Mouse (Mus musculus): ENCODE measurements around the gene Acy3.

Acy3 gene

DNA sequence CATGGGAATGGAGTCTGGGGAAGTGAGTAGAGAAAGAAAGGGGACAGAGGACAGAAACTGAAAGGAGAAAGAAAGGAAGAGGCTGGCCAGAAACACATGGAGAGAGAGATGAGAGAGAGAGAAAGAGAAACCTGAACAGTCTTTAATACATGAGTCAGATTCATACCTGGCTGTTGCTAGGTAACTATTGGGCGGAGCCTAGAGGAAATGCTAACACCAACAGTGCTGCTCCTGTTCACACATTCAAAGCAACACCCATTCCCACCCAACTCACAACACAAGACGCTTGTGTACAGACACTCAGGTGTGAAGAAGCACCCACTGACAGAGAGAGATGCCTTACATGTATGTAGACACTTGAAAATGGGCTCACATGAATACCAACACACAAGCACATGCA lies 10.5 kb upstream of the Acy3 start:
- no peak for DNase-seq

DNA sequence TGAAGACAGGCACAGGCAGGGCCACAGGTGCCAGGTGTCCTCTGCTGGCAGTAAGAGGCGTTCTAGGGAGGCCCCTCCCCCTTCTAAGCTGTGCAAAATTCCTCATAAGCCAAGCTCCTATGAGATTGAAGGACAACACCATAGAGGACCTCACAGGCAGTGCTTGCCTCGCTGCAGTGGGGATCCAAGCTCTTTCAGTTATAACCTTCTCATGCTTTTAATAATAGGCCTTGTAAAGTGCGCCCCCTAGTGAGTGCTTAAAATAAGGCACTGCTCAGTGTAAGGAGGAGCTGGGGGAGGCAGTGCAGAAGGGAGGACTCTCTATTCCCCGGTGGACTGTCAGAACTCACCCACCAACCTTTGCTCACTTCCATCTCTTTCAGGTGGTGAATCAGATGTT lies 6.1 kb upstream of the Acy3 start:
- peak; percentile 97 for DNase-seq

DNA sequence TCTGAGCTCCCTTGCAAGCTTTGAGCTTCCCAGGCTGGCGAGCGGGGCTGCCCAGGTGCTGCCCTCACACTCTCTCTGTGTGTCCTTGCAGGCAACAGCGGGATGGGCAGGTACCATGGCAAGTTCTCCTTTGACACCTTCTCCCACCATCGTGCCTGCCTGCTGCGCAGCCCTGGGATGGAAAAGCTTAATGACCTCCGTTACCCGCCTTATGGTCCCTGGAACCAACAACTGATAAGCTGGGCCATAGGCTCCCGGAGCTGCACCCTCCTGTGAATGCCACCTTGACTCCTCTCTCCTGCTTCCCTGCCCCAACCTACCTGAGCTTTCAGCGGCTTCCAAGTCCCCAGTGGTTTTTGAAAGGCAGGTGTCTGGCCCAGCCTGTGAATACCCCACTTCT lies 5.5 kb upstream of the Acy3 start:
- DNase-seq = peak; percentile 90

DNA sequence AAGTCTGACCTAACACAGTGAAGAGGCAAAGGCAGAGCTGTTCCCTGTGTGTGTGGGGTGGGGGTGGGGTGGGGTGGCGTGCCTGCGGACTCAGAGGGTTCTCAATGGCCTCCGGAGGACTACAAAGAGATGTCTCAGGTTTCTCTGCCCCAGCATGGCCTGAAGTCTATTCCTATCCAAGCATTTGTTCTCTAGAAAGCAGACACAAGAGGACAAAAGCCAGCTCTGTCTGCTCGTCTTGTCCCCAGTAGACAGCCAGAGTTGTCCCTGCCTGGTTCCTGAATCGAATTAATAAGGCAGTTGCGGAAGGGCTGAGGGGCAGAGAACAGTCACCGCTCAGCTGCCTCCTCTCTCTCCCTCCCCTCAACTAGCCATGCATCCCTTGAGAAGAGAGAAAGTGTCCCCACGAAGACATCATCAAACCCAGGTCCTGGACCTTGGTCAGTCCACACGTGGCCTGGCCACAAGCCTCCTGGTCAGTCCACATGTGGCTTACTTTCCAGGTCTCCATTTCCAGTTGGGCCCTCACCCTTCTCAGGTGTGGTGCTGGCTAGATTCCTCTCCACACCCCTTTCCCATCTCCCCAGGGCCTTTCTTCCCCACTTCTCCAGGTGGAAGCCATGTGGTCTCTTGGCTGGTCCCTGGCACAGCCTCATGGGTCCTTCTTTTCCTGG lies 2.7 kb upstream of the Acy3 start:
- DNase-seq = no peak

DNA sequence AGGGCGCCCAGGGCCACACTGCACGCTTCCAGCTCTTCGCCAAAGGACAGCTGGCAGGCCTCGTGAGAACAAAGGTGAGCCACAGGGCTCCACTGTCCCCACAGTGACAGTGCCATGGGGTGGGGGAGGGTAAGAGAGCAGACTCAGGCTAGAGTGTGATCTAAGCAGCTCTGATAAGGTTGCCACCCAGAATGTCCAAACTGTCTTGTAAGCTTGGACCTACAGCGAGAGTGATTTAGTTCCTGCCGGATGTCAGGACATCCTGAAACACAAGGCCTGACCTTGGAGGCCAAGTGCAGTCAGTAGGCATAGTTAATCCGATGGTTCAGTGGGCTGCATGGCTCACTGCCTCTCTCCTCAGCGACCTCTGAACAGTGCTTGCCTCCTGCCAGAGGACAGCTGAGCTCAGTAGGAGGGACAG lies 1.1 kb upstream of the Acy3 start:
- DNase-seq = peak; percentile 98

DNA sequence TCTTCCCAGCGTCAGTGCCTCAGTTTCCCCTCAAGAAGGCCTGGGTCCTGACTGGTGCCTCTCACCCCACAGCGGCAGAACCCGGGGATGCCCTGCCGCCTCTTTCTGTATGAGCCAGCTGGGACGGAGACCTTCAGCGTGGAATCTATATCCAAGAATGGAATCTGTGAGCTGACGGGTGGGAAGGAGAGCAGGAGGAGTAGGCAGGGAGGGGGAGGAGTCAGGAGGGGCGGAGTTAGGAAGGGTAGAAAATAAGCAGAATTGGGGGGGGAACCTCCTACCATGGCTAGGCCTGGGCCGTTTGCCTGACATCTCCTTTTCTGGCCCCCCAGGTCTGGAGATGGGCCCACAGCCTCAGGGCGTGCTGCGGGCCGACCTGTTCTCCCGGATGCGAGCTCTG lies 1.7 kb downstream of the Acy3 start:
- DNase-seq = no peak

DNA sequence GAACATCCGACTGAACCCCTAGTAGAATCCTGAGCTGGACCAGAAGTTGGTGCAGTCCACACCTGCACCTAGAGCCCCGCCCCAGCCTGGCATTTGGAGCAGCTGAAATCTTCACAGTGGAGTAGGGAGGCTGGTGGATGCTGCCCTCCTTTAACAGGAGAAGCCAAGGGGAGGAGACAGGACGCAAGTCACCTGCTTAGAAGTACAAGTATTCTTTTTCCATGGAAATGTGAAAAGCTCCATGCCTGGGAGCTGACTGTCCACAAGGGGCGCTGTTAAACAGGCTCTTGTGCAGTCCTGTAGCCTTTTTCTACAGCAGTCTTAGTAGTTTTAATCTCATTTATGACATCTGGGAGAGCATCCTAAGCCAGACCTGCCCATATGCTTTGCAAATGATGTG lies 2.4 kb downstream of the Acy3 start:
- no peak for DNase-seq

DNA sequence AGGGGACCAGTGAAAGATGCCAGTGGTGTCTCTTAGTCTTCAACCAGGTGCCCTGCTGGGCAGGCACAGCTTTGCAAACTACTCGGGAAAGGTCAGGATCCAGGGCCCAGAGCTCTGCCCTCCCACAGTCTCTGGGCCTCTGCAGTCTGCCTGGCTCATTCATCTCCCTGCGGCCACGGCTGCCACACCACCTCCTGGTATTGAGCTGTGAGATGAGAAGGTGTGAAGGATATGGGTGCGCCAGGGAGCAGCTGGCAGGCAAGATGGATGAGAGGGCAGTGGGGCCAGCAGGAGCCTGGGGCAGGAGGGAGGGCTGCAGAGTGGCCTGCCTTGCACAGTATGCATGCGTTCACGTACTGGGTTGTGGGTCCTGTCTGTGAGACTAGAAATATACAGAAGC lies 4.4 kb downstream of the Acy3 start:
- DNase-seq = peak; percentile 90

DNA sequence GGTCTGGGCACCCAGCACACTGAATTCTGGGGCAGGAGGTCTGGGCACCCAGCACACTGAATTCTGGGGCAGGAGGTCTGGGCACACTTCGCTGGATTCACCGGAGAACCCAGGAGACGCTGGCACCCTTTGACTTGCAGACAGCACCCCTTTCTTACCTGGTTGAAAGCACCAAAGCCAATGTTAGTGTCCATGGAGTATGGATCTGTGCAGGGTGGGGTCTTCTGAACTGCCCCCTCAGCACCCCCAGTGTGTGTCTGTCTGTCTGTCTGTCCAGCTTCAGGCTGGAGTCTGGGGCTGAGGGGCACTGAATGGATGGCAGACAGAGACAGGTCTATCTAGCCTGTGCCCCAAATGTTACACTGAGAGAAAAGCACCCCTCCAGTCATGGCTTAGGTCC lies 5.2 kb downstream of the Acy3 start:
- DNase-seq = no peak

DNA sequence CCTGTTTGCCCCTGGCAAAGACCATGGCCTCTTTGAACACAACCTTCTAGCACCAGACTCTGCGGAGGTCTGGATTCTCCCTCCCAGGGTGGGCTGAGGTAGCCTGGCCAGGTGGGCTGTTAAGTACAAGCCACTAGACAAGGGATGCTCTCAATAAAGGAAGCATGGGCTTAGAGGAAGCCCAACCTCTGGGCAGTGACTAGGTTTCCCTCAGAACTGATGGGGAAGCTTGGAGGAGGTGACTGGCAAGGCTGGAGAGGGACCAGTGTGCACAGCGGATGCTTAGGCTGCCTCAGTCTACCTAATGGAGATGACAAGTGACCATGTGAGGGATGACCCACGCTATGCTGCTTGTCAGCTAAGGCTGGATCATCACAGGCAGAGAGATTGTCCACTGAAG lies 5.6 kb downstream of the Acy3 start:
- DNase-seq = no peak

DNA sequence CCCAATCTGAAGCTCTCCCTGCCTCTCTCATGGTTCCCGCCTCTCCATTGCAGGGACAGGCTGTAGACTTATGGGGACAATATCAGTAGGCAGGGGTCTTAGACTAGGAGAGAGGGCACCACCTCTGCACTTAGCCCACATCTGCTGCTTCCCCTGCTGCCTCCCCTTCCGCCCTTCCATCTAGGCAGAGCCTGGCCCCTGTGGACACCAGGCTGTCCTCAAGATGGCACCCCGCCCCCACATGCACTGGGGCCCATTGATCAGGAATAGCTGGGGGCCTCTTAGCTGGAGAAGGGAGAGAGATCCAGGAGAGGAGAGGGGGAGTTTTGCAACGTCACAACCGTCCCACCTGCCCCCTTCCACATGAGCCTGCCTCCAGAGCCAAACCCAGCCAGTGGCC lies 6.0 kb downstream of the Acy3 start, which contains the start of gene Tbx10:
Tbx10 (plus strand) TSS at position 337 of the 400 bp plus-strand sequence.
- DNase-seq = peak; percentile 82

DNA sequence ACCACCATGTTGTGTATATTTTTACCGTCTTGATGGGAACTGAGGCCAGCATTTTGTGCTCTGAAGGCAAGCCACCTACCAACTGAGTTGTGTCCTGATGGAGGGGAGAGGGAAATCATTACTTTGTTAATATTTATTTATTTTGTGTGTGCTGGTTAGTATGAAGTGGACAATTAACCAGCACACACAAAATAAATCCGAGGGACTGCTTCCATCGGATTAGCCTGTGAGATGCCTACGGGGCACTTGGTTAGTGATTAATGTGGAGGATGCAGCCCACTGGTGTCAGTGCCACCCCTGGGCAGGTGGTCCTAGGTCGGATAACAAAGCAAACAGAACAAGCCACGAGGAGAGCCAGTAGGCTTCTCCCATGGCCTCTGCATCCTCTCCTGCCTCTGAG lies 8.6 kb downstream of the Acy3 start:
- DNase-seq = no peak

DNA sequence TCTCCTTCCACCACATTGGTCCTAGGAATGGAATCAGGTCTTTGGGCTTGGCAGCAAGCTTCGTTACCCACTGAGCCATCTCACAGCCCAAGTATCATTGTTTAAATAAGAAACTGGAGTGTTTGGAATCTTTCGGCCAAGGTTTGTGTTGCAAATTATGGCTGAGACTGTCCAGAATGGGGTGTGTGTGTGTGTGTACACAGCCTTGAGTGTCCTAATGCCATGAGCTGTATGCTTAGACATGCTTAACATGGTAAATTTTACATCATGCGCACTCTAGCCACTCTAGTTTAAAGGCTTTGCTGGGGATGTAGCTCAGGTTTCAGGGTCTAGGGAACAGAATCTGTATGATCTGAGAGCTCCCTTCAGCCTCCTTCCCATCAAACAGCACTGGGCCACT lies 9.1 kb downstream of the Acy3 start:
- DNase-seq = no peak

DNA sequence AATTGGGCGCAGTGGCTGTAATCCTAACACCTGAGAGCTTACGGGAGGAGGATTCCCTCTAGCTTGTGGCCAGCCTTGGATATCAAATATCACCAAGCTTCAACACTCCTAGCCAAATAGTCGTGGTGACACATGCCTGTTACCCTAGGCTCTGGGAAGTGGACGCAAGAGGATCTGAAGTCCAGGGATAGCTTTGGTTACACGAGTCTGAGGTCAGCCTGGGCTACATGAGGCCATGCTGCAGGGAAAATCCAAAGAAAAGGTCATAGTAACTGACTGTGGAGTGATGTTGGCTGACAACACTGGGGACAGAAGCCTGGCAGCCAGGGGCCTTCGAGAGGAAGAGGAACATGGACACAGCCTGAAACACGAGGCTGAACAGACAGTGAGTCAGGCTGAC lies 9.7 kb downstream of the Acy3 start:
- peak; percentile 85 for DNase-seq

DNA sequence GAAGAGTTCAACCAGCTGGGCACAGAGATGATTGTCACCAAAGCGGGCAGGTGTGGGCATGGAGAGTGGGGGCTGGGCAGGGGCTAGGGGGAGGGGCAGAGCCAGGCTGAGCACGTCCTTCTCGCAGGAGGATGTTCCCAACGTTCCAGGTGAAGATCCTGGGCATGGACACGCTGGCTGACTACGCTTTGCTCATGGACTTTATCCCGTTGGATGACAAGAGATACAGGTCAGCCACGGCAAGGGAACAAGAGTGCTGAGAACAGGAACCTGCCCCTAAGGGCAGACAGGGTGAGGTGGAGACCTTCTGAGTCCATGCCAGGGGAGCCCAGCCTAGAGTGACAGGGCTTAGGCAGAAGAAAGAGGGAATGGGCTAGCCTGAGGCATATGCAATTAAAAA lies 10.4 kb downstream of the Acy3 start:
- DNase-seq = no peak

DNA sequence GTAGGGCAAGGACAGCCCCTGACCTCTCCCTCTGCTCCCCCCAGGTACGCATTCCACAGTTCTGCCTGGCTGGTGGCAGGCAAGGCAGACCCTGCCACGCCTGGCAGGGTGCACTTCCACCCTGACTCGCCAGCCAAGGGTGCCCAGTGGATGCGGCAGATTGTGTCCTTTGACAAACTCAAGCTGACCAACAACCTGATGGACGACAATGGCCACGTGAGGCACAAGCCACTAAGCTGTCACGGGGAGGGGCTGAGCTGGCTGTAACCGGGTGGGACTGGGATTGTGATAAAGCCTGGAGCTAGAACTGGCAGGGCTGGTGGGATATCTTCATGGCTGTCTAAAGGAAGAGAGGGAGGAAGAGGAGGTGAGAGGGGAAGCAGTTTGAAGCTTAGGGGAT lies 10.9 kb downstream of the Acy3 start:
- DNase-seq = peak; percentile 87

DNA sequence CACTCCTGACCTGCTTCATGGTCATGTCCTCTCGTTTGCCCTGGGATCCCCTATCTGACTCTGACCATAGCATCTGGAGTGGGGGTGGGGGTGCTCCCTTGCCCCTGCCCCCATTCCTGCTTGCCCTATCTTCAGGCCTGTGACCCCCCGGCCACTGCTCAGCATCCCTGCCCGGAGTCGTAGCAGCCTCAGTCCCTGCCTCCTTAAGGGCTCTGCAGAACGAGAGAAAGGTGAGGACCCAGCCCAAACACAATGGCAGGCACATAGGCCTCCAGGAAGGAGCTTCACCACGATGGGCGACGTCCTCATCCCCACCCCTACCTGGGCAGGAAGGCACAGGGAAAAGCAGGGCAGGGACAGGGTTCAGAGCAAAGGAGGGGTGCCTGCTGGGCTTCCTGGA lies 12.0 kb downstream of the Acy3 start:
- DNase-seq = peak; percentile 90

DNA sequence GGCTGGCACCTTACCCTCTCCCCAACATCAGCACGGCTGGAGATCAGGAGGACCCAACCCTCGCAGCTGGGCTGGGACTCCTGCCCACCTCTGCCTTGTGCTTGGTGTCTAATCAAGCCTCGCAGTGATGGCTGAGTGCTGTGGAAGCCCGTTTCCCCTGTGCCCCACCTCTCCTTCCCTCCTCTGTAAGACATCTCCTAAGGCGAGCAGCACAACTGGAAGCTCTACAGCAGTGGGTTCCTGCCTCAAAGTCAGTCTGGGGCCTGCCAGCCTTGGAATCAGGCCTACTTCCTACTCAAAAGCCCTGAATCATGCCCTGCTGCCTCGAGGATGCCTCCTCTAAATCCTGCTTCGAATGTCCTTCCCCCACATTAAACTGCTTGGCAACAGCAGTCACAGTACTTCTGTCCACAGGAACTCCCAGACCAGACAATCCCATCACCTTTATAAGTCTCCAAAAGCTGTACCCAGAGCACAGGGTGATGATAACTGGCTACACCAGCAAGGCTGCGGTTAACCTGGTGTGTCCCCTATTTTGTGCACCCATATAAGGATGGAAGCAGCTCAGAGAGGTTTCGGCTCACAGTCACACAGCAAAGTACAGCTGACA lies 12.9 kb downstream of the Acy3 start:
- DNase-seq = peak; percentile 94

DNA sequence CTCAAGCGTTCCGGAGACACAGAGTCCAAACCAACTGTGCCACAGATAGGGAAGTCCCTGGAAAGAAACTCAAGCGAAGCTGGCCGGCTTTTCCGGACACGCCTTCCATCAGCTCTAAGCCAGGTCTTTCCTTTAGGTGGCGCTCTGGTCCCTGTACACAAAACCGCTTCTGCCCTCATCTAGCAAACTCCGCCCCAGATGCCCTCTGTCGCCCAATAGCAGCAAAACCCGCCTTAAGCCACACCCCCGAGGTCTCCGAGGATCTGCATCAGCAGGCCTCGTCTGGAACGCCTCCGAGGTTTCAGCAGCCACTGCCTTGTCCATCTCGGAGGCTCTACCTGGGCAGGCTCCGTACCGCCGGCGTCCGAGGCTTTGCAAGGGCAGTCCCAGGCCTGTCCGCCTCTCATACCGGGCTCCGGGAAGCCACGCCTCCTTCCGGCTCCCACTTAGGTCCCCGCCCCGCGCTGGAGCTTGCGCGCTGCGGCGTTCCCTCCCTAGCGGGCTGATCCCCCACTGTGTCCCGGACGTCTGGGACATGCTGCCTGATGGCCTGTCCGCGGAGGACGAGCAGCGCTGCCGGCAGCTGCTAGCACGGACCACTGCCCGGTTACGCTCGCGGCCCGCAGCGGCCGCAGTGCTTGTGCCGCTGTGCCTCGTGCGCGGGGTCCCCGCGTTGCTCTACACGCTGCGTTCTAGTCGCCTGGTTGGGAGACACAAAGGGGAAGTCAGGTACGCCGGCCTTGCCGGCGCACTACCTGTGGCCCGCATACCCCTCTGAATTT lies 13.9 kb downstream of the Acy3 start, which contains the start of the genes Nudt8 and Gm49405:
Nudt8 (plus strand) TSS at position 462 of the 782 bp plus-strand sequence.
Gm49405 (plus strand) TSS at position 508 of the 782 bp plus-strand sequence.
- peak; percentile 100 for DNase-seq

DNA sequence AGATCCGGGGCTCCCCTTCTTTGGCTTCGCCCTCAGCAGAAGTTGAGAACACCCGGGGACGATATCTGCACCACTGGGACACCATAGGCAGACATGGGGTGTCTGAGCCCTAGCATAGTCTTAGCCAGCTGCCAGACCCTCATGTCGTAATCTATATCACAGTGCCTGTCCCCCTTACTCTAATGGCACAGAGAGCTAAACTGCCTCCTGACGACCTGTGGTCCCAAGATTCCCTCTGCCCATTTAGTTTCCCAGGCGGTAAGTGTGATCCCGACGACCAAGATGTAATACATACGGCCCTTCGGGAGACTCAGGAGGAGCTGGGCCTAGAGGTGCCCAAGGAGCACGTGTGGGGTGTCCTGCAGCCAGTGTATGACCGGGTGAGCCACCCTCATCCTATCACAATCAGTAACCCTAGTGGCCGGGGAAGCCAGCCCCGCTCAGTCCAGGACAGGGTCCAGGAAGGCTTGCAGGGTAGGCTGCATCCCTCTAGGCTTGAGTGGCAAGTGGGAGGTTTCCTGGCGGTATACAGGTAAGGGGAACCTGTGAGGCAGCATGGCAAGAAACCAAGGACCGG lies 14.7 kb downstream of the Acy3 start:
- peak; percentile 95 for DNase-seq

DNA sequence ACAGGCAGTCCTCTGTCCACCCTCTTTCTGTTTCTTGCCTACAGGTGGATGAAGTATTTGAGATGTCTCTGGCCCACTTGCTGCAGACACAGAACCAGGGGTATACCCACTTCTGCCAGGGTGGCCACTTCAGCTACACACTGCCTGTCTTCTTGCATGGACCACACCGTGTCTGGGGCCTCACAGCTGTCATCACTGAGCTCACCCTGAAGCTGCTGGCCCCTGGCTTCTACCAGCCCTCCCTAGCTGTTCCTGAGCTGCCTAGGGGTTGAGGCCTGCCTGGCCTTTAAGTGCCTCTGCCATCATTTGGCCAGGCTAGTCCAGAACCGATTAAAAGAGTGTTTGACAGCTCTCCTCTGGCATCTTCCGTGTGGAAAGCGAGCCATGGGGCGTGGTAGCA lies 15.4 kb downstream of the Acy3 start:
- DNase-seq = peak; percentile 93

DNA sequence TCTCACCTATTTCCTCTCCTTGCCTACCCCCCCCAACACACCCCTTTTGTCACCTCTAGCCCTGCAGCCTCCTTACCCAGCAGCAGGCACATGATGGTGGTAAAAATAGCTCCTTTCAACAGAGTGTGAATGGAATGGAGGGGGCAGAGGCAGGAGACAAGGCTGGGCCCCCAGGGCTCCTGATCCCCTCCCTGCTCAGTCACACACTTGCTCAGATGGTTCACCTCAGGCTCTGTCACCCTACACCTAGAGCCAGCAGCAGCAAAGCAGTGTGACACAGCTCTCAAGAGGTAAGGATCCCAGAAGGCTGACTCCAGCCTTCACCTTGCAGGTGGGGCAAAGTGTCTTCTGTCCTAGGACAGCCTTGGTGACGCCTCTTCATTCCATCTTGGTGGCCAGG lies 16.7 kb downstream of the Acy3 start, which contains the start of gene Doc2g:
Doc2g (plus strand) TSS at position 202 of the 400 bp plus-strand sequence.
- peak; percentile 97 for DNase-seq

DNA sequence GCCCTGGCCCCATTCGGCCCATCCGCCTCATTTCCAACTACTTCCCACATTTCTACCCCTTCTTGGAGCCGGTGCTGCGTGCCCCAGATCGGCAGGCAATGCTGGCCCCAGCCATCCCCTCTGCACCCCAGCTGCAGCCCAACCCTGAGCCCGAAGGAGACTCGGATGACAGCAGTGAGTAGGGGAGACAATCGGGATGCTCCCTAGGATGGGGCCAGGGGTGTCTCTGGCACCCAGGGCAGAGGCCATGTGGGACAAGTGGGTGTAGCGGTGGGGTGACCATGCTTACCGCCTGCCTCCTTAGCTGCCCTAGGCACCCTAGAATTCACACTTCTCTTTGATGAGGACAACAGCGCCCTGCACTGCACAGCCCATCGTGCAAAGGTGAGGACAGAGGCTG lies 17.3 kb downstream of the Acy3 start:
- DNase-seq = peak; percentile 91
